Mouse (Mus musculus) forebrain, embryonic 11.5 days (tissue): ENCODE data around the gene Foxc2. TPM values are rescaled to one million over a fixed set of nuclear protein-coding genes. Genes with fewer than 3 reads are reported as not detected.
A peak's percentile ranks its signal among the peaks of the same experiment; 100 is the strongest.

Experiments used
- ATAC-seq: fragments of 200-750 bp; cut with Nextera tagmentation; replicated peaks from 2 replicates; pipeline ENCODE4 v1.8.0; 2017; ENCODE audit warnings: moderate TSS enrichment; ENCODE audit not compliant: low FRiP score
- DNase-seq: peaks from one replicate; pipeline ENCODE4 v3.0.0-alpha.2; 2017; ENCODE audit warnings: low spot score
- H3K27ac ChIP-seq: fragments of 300-500 bp; sonication (generic); 2 replicates; pipeline ENCODE4 v1.5.1; 2014; ENCODE audit warnings: low read depth, low read length
- H3K27me3 ChIP-seq: fragments of 300-500 bp; sonication (generic); 2 replicates; pipeline ENCODE4 v1.6.1; 2014; ENCODE audit warnings: mild to moderate bottlenecking, low read length, mixed read lengths; ENCODE audit not compliant: control insufficient read depth, insufficient read depth
- H3K36me3 ChIP-seq: fragments of 300-500 bp; sonication (generic); 2 replicates; pipeline ENCODE4 v1.6.1; 2014; ENCODE audit warnings: mild to moderate bottlenecking, low read length, moderate library complexity, mixed read lengths; ENCODE audit not compliant: control insufficient read depth, insufficient read depth
- H3K4me1 ChIP-seq: fragments of 300-500 bp; sonication (generic); replicated peaks from 2 replicates; pipeline ENCODE4 v1.6.1; 2014; ENCODE audit warnings: low read length, mixed read lengths; ENCODE audit not compliant: control insufficient read depth, insufficient read depth
- H3K4me2 ChIP-seq: fragments of 300-500 bp; sonication (generic); 2 replicates; pipeline ENCODE4 v1.6.1; 2014; ENCODE audit warnings: low read depth, mild to moderate bottlenecking, low read length, moderate library complexity, mixed read lengths; ENCODE audit not compliant: severe bottlenecking
- H3K4me3 ChIP-seq: fragments of 300-500 bp; sonication (generic); 2 replicates; pipeline ENCODE4 v1.5.1; 2014; ENCODE audit warnings: low read depth, low read length
- H3K9ac ChIP-seq: fragments of 300-500 bp; sonication (generic); 2 replicates; pipeline ENCODE4 v1.6.1; 2014; ENCODE audit warnings: low read length
- H3K9me3 ChIP-seq: fragments of 300-500 bp; sonication (generic); 2 replicates; pipeline ENCODE4 v1.6.1; 2016; ENCODE audit warnings: low read length, mixed read lengths; ENCODE audit not compliant: control insufficient read depth
- WGBS: fragments of 180-500 bp; shearing (Covaris S2); extraction: QIAGEN DNeasy Blood & Tissue Kit; methylation state at CpG from one replicate; pipeline ENCODE4 v1.1.7; 2014; 5-methylcytosine and 5-hydroxymethylcytosine counted together
- polyA plus RNA-seq: library from polyadenylated mRNA; unstranded; fragments of >200 nt; fragmentation: Nextera tagmentation; extraction: Ambion mirVana; gene quantifications from 2 replicates; pipeline ENCODE4 v1.2.1, GENCODE M21; 2014

Gene Foxc2
- polyA plus RNA-seq, 1 experiment from 2014 or later, result 6.3 TPM

- H3K27me3 ChIP-seq, result peaks cover 48% of the 10 kb centered on the region
- DNase-seq, result peak; percentile 98
- ATAC-seq, result peak; percentile 35; the same call in 1 of the 2 replicates
- peaks cover 11% of the 10 kb centered on the region; the same call in 1 of the 2 replicates for H3K4me1 ChIP-seq
- under 1% methylated on average over 21 of the region's 21 CpGs for WGBS
- no peak overlapping the region for H3K4me3 ChIP-seq
- H3K36me3 ChIP-seq, result no peaks in the 10 kb centered on the region
- H3K4me2 ChIP-seq, result no peak overlapping the region
- H3K27ac ChIP-seq, result no peak overlapping the region
- H3K9me3 ChIP-seq, result no peaks in the 10 kb centered on the region
- H3K9ac ChIP-seq, result no peak overlapping the region
Observed at GRCm38 (mm10) chr8:121113261-121113660, 2.7 kb upstream of the Foxc2 start.

- 0 out of 2 replicates have a peak overlapping the region, but pooled peaks have one; percentile 15 for H3K4me2 ChIP-seq
- no peaks in the 10 kb centered on the region for H3K9me3 ChIP-seq
- DNase-seq (no peak), ATAC-seq (no peak)
- WGBS, result under 1% methylated on average over 25 of the region's 25 CpGs
- no peak overlapping the region for H3K4me3 ChIP-seq
- no peaks in the 10 kb centered on the region for H3K36me3 ChIP-seq
- H3K4me1 ChIP-seq, result peaks cover 11% of the 10 kb centered on the region; the same call in 1 of the 2 replicates
- H3K27ac ChIP-seq, result no peak overlapping the region
- H3K9ac ChIP-seq, result no peak overlapping the region
- peaks cover 65% of the 10 kb centered on the region for H3K27me3 ChIP-seq
Observed at GRCm38 (mm10) chr8:121115136-121115535, 835 bp upstream of the Foxc2 start.

GRCm38 (mm10) chr8:121116591-121117185 is 717 bp downstream of the Foxc2 start:
- ATAC-seq (peak; percentile 36; the same call in 1 of the 2 replicates), DNase-seq (peak; percentile 66)
- no peaks in the 10 kb centered on the region for H3K9me3 ChIP-seq
- peak overlapping the region; percentile 77 for H3K4me2 ChIP-seq
- H3K27me3 ChIP-seq, result peaks cover 81% of the 10 kb centered on the region
- H3K9ac ChIP-seq, result no peak overlapping the region; the same call in 1 of the 2 replicates
- H3K4me3 ChIP-seq, result peak overlapping the region; percentile 40
- H3K36me3 ChIP-seq, result no peaks in the 10 kb centered on the region
- peak overlapping the region; percentile 31; the same call in 1 of the 2 replicates for H3K27ac ChIP-seq
- peaks cover 11% of the 10 kb centered on the region; the same call in 1 of the 2 replicates for H3K4me1 ChIP-seq
- under 1% methylated on average over 55 of the region's 55 CpGs for WGBS

GRCm38 (mm10) chr8:121117186-121117651 is 1.2 kb downstream of the Foxc2 start:
- Histone ChIP-seq H3K9ac (no peak overlapping the region), H3K27me3 (peaks cover 86% of the 10 kb centered on the region), H3K4me3 (peak overlapping the region; percentile 40), H3K4me2 (0 out of 2 replicates have a peak overlapping the region, but pooled peaks have one; percentile 15), H3K27ac (no peak overlapping the region), H3K4me1 (peaks cover 11% of the 10 kb centered on the region; the same call in 1 of the 2 replicates), H3K9me3 (no peaks in the 10 kb centered on the region), H3K36me3 (no peaks in the 10 kb centered on the region)
- DNase-seq (peak; percentile 71), ATAC-seq (no peak)
- WGBS, result under 1% methylated on average over 60 of the region's 62 CpGs

GRCm38 (mm10) chr8:121117906-121118305 is 1.9 kb downstream of the Foxc2 start:
- no peak for ATAC-seq
- Histone ChIP-seq H3K9me3 (no peaks in the 10 kb centered on the region), H3K27ac (no peak overlapping the region), H3K36me3 (no peaks in the 10 kb centered on the region), H3K4me2 (0 out of 2 replicates have a peak overlapping the region, but pooled peaks have one; percentile 9), H3K4me1 (peaks cover 11% of the 10 kb centered on the region; the same call in 1 of the 2 replicates), H3K9ac (no peak overlapping the region), H3K4me3 (peak overlapping the region; percentile 40), H3K27me3 (peaks cover 93% of the 10 kb centered on the region)
- under 1% methylated on average over 28 of the region's 28 CpGs for WGBS
- DNase-seq, result no peak

GRCm38 (mm10) chr8:121118634-121119420 is 2.9 kb downstream of the Foxc2 start:
- Histone ChIP-seq H3K36me3 (no peaks in the 10 kb centered on the region), H3K27me3 (peaks cover 97% of the 10 kb centered on the region), H3K4me1 (peaks cover 11% of the 10 kb centered on the region; the same call in 1 of the 2 replicates), H3K27ac (no peak overlapping the region), H3K9ac (no peak overlapping the region), H3K4me2 (no peak overlapping the region), H3K9me3 (no peaks in the 10 kb centered on the region), H3K4me3 (no peak overlapping the region)
- no peak for ATAC-seq
- DNase-seq, result peak; percentile 50
- WGBS, result 1% methylated on average over 18 of the region's 18 CpGs

GRCm38 (mm10) chr8:121119635-121120455 is 3.9 kb downstream of the Foxc2 start:
- no peak for ATAC-seq
- Histone ChIP-seq H3K9ac (no peak overlapping the region), H3K27ac (no peak overlapping the region), H3K4me1 (peaks cover 11% of the 10 kb centered on the region; the same call in 1 of the 2 replicates), H3K4me2 (no peak overlapping the region), H3K36me3 (no peaks in the 10 kb centered on the region), H3K9me3 (no peaks in the 10 kb centered on the region; the same call in 1 of the 2 replicates), H3K4me3 (no peak overlapping the region), H3K27me3 (peaks cover 98% of the 10 kb centered on the region)
- WGBS, result under 1% methylated on average over 12 of the region's 12 CpGs
- peak; percentile 50 for DNase-seq
